Mouse (Mus musculus) testis, adult 2 months (tissue): ENCODE measurements around the gene Bahcc1.

Source experiments
- CTCF ChIP-seq: fragments of 200-500 bp; IDR thresholded peaks from 2 replicates; pipeline ENCODE4 v1.5.1; 2012; ENCODE audit warnings: low read depth, mild to moderate bottlenecking, inconsistent platforms, low read length, moderate library complexity; ENCODE audit not compliant: control insufficient read depth, insufficient read depth, insufficient replicate concordance
- POLR2A ChIP-seq: fragments of 200-500 bp; IDR thresholded peaks from 2 replicates; pipeline ENCODE4 v1.6.1; 2012; ENCODE audit warnings: low read depth, mild to moderate bottlenecking, inconsistent platforms, low read length, moderate library complexity; ENCODE audit not compliant: control insufficient read depth

DNA sequence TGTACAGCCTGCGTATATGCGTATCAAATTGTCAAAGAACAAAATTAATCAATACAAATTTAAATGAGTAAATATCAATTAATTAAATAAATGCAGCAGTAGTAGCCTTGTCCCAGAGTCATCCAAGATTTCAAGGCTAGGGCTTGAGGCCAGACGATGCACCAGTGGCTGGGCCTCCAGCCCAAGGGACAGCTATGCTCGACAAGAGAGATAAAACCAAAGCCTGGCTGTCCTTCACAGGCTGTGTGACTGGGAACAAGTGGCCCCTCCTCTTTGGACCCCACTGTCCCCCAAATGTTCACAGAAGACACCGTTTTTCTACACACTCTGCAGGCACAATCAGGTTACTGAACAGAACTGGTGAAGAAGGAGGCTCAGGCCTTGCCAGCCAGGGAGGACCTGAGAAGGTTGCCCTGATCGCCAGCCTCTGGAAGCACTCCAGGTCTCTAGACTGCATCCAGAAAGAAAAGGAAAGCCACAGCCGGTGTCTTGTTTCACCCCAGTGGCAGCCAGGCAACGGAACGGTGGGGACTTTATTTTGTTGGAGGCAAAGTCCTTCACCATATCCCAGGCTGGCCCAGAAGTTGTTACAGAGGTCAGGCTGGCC is 12.7 kb upstream of the Bahcc1 start:
- TF ChIP-seq POLR2A (no peak), CTCF (no peak)
